In the genomic region with DNA sequence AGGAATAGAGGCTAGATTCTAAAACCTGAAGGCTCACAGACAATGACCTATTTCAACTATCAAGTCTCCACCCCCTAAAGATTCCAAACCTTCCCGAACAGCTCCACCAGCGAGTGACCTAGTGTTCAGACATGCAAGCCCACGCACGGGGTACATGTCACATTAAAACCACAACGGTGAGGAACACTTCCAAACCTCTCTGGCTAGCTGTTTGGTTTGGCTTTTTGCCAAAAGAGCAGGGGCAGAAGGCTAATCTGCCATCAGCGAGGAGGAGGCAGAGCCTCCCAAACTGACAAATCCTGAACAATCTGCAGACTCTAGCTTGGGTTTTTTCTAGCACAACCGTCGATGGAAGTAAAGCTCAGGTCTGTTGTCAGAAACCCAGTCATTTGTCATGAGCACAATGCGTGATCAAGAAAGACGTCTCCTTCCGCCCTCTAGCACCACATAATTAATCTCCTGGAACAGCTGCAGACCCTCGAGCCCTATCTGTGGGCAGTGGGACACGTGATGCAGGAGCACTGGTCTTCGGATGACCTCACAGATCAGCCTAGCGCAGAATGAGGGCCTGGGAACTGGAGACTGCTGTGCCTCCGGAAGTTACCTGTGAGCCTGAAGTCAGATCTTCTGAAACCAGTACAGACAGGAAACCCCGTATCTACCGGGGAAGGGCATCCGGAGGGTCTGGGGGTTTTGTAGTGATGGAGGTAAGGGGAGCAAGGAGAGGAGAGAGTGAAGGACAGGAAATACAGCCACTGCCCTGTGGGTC, we compare ENCODE assay signal across 14 mouse cellular contexts.
DNase-seq lines count a peak whose midpoint lies in the region; ATAC-seq and TF ChIP-seq lines count a peak whose summit lies in the region.
"Had no signal": no experiment of that assay in that cellular context is flagged by ENCODE, and none has a peak within 500 bp of the region (broad histone marks: within the 10 kb centered on the region; RNA-seq: fewer than 3 reads in every experiment).

No protein-coding gene starts in this region.

- peaks cover 6% of the 10 kb centered on the region for H3K9me3 ChIP-seq in midbrain, embryonic 12.5 days
- no peaks in the 10 kb centered on the region for H3K9me3 ChIP-seq in midbrain, postnatal 0 days (ENCODE audit: low read length)
- no peaks in the 10 kb centered on the region for H3K9me3 ChIP-seq in forebrain, postnatal 0 days (ENCODE audit: low read length)

- no peaks in the 10 kb centered on the region for H3K79me2 ChIP-seq in heart, adult 2 months (replicated peaks; ENCODE audit: control insufficient read depth, insufficient read depth, low read length)

- no peak overlapping the region for H3K27ac ChIP-seq in midbrain, embryonic 12.5 days (replicated peaks)
- no peak overlapping the region for H3K27ac ChIP-seq in midbrain, postnatal 0 days (ENCODE audit: low read depth, low read length)
- H3K27ac ChIP-seq in forebrain, postnatal 0 days (ENCODE audit: low read depth, low read length), result no peak overlapping the region
- H3K27ac ChIP-seq in heart, adult 2 months, result no peak overlapping the region

- TF ChIP-seq EP300 in heart, adult 2 months (IDR thresholded peaks at IDR 0.05; ENCODE audit: insufficient read depth, low read depth, low read length), result no peak

- H3K27me3 ChIP-seq in midbrain, embryonic 12.5 days, result no peaks in the 10 kb centered on the region
- H3K27me3 ChIP-seq in midbrain, postnatal 0 days (ENCODE audit: insufficient read depth, low read length), result no peaks in the 10 kb centered on the region
- H3K27me3 ChIP-seq in forebrain, postnatal 0 days (ENCODE audit: insufficient read depth, low read length), result no peaks in the 10 kb centered on the region
- no peaks in the 10 kb centered on the region for H3K27me3 ChIP-seq in heart, adult 2 months (ENCODE audit: control insufficient read depth, insufficient read depth, low read length)

- 73% methylated on average over 19 of the region's 19 CpGs for WGBS in midbrain, embryonic 12.5 days
- 65% methylated on average over 19 of the region's 19 CpGs for WGBS in midbrain, postnatal 0 days
- WGBS in forebrain, postnatal 0 days, result 67% methylated on average over 19 of the region's 19 CpGs
- WGBS in heart, adult 2 months, result 65% methylated on average over 19 of the region's 19 CpGs

- no peak overlapping the region for H3K4me3 ChIP-seq in midbrain, embryonic 12.5 days
- H3K4me3 ChIP-seq in midbrain, postnatal 0 days (ENCODE audit: low read depth, low read length), result no peak overlapping the region
- H3K4me3 ChIP-seq in forebrain, postnatal 0 days (ENCODE audit: low read depth, low read length), result no peak overlapping the region
- no peak overlapping the region for H3K4me3 ChIP-seq in heart, adult 2 months

- intact Hi-C loops in heart, adult 2 months (cut with DNase I), result no loop called here

- no peaks in the 10 kb centered on the region for H3K4me1 ChIP-seq in midbrain, embryonic 12.5 days
- no peaks in the 10 kb centered on the region for H3K4me1 ChIP-seq in midbrain, postnatal 0 days (ENCODE audit: insufficient read depth, low read length)
- no peaks in the 10 kb centered on the region for H3K4me1 ChIP-seq in forebrain, postnatal 0 days (ENCODE audit: insufficient read depth)
- H3K4me1 ChIP-seq in heart, adult 2 months (ENCODE audit: control insufficient read depth, insufficient read depth, low read length), result no peaks in the 10 kb centered on the region

- DNase-seq in heart, adult 11 months, result peak; percentile 83
- DNase-seq in heart, adult 18-20 months, result no peak
- DNase-seq in midbrain, postnatal 0 days (ENCODE audit: low spot score), result no peak
- DNase-seq in forebrain, postnatal 0 days, result no peak
- no peak for DNase-seq in adrenal gland, adult (ENCODE audit: inconsistent age in 2 of 2, low spot score in 1 of 2)
- no peak for DNase-seq in heart, adult 2 months
- DNase-seq: adrenal gland, postnatal 25 days; cerebellum, adult 11-12 months; heart, postnatal 36 days; kidney, adult 2 months had no signal

- 0 out of 2 replicates have a peak, but pooled peaks have one; percentile 34 for ATAC-seq in midbrain, embryonic 12.5 days (ENCODE audit: low FRiP score, low read depth)
- no peak for ATAC-seq in midbrain, postnatal 0 days (ENCODE audit: low FRiP score)
- 0 out of 2 replicates have a peak, but pooled peaks have one; percentile 18 for ATAC-seq in megakaryocyte, adult 5-6 weeks (ENCODE audit: poor library complexity, severe bottlenecking)
- ATAC-seq in forebrain, postnatal 0 days, result no peak
- ATAC-seq: forebrain, embryonic 16.5 days; lung, postnatal 0 days had no signal

- H3K4me2 ChIP-seq in midbrain, embryonic 12.5 days (replicated peaks), result no peak overlapping the region
- no peak overlapping the region for H3K4me2 ChIP-seq in midbrain, postnatal 0 days (ENCODE audit: low read depth, low read length, poor library complexity, severe bottlenecking)
- no peak overlapping the region for H3K4me2 ChIP-seq in forebrain, postnatal 0 days (ENCODE audit: low read depth)

- TF ChIP-seq POLR2A in heart, adult 2 months (IDR thresholded peaks at IDR 0.05; ENCODE audit: insufficient read depth, low read depth, low read length), result no peak

- no peaks in the 10 kb centered on the region for H3K36me3 ChIP-seq in midbrain, embryonic 12.5 days
- H3K36me3 ChIP-seq in midbrain, postnatal 0 days (ENCODE audit: insufficient read depth, low read length), result no peaks in the 10 kb centered on the region
- H3K36me3 ChIP-seq in forebrain, postnatal 0 days (ENCODE audit: insufficient read depth), result no peaks in the 10 kb centered on the region
- no peaks in the 10 kb centered on the region for H3K36me3 ChIP-seq in heart, adult 2 months (ENCODE audit: control insufficient read depth, insufficient read depth, low read length)

- no peak overlapping the region for H3K9ac ChIP-seq in midbrain, embryonic 12.5 days (replicated peaks)
- H3K9ac ChIP-seq in midbrain, postnatal 0 days (replicated peaks; ENCODE audit: low read length, poor library complexity, severe bottlenecking), result no peak overlapping the region
- no peak overlapping the region for H3K9ac ChIP-seq in forebrain, postnatal 0 days
- no peak overlapping the region for H3K9ac ChIP-seq in heart, adult 2 months (ENCODE audit: low read depth, low read length)

- no peak for TF ChIP-seq CTCF in midbrain, postnatal 0 days (IDR thresholded peaks at IDR 0.05)
- no peak for TF ChIP-seq CTCF in forebrain, postnatal 0 days (IDR thresholded peaks at IDR 0.05; ENCODE audit: low read depth)
- no peak for TF ChIP-seq CTCF in heart, adult 2 months (IDR thresholded peaks at IDR 0.05)

Comparison
In these comparisons a context has a peak if more than half of its experiments do, and no peak if none do; other contexts are left out.
1. ATAC-seq: peak in midbrain, embryonic 12.5 days (single experiment) and megakaryocyte, adult 5-6 weeks (single experiment); none in midbrain, postnatal 0 days (single experiment) and forebrain, postnatal 0 days (single experiment).